Mouse (Mus musculus): ENCODE results near the gene Gm9857. TPM values are rescaled to one million over a fixed set of nuclear protein-coding genes. Genes with fewer than 3 reads are reported as not detected.

Gm9857 gene
- polyA plus RNA-seq, 1 experiment from 2014 or later, result not detected

- Histone ChIP-seq H3K4me2 (replicated peaks; ENCODE audit: low read depth) (no peak overlapping the region), H3K4me1 (replicated peaks; ENCODE audit: control insufficient read depth, insufficient read depth, low read length) (no peaks in the 10 kb centered on the region), H3K27ac (ENCODE audit: low read depth, low read length) (no peak overlapping the region), H3K27me3 (replicated peaks; ENCODE audit: control insufficient read depth, insufficient read depth, low read length) (no peaks in the 10 kb centered on the region), H3K36me3 (ENCODE audit: control insufficient read depth, insufficient read depth) (no peaks in the 10 kb centered on the region), H3K9ac (ENCODE audit: low read depth, low read length) (no peak overlapping the region), H3K9me3 (ENCODE audit: control insufficient read depth) (no peaks in the 10 kb centered on the region), H3K4me3 (ENCODE audit: low read depth, low read length) (no peak overlapping the region)
- WGBS, result 30% methylated on average over 1 of the region's 1 CpGs
- ATAC-seq, result no peak
- peak; percentile 63 for TF ChIP-seq CTCF (IDR thresholded peaks at IDR 0.05; ENCODE audit: low read depth)
Observed at GRCm38 (mm10) chr3:108918852-108919251, 21.4 kb downstream of the Gm9857 start.

- H3K27me3 ChIP-seq (replicated peaks; ENCODE audit: control insufficient read depth, insufficient read depth, low read length), result no peaks in the 10 kb centered on the region
- no peaks in the 10 kb centered on the region for H3K9me3 ChIP-seq (ENCODE audit: control insufficient read depth)
- no peak overlapping the region for H3K4me2 ChIP-seq (replicated peaks; ENCODE audit: low read depth)
- no peak overlapping the region for H3K27ac ChIP-seq (ENCODE audit: low read depth, low read length)
- WGBS, result 55% methylated on average over 3 of the region's 3 CpGs
- no peaks in the 10 kb centered on the region for H3K4me1 ChIP-seq (replicated peaks; ENCODE audit: control insufficient read depth, insufficient read depth, low read length)
- H3K9ac ChIP-seq (ENCODE audit: low read depth, low read length), result no peak overlapping the region
- no peak overlapping the region for H3K4me3 ChIP-seq (ENCODE audit: low read depth, low read length)
- no peak for ATAC-seq
- H3K36me3 ChIP-seq (ENCODE audit: control insufficient read depth, insufficient read depth), result no peaks in the 10 kb centered on the region
- TF ChIP-seq CTCF (IDR thresholded peaks at IDR 0.05; ENCODE audit: low read depth), result no peak
Observed at GRCm38 (mm10) chr3:108917986-108918385, 22.3 kb downstream of the Gm9857 start.

- WGBS, result 39% methylated on average over 4 of the region's 4 CpGs
- Histone ChIP-seq H3K9me3 (ENCODE audit: control insufficient read depth) (no peaks in the 10 kb centered on the region), H3K4me1 (replicated peaks; ENCODE audit: control insufficient read depth, insufficient read depth, low read length) (no peaks in the 10 kb centered on the region), H3K4me2 (replicated peaks; ENCODE audit: low read depth) (no peak overlapping the region), H3K4me3 (ENCODE audit: low read depth, low read length) (no peak overlapping the region), H3K27me3 (replicated peaks; ENCODE audit: control insufficient read depth, insufficient read depth, low read length) (no peaks in the 10 kb centered on the region), H3K36me3 (ENCODE audit: control insufficient read depth, insufficient read depth) (no peaks in the 10 kb centered on the region), H3K27ac (ENCODE audit: low read depth, low read length) (no peak overlapping the region), H3K9ac (ENCODE audit: low read depth, low read length) (no peak overlapping the region)
- ATAC-seq, result no peak
- no peak for TF ChIP-seq CTCF (IDR thresholded peaks at IDR 0.05; ENCODE audit: low read depth)
Observed at GRCm38 (mm10) chr3:108916857-108917256, 23.4 kb downstream of the Gm9857 start.

GRCm38 (mm10) chr3:108915999-108916398, 24.2 kb downstream of the Gm9857 start:
- no peak for TF ChIP-seq CTCF (IDR thresholded peaks at IDR 0.05; ENCODE audit: low read depth)
- Histone ChIP-seq H3K9ac (ENCODE audit: low read depth, low read length) (no peak overlapping the region), H3K4me1 (replicated peaks; ENCODE audit: control insufficient read depth, insufficient read depth, low read length) (no peaks in the 10 kb centered on the region), H3K27ac (ENCODE audit: low read depth, low read length) (no peak overlapping the region), H3K4me2 (replicated peaks; ENCODE audit: low read depth) (no peak overlapping the region), H3K4me3 (ENCODE audit: low read depth, low read length) (no peak overlapping the region), H3K9me3 (ENCODE audit: control insufficient read depth) (no peaks in the 10 kb centered on the region), H3K27me3 (replicated peaks; ENCODE audit: control insufficient read depth, insufficient read depth, low read length) (no peaks in the 10 kb centered on the region), H3K36me3 (ENCODE audit: control insufficient read depth, insufficient read depth) (no peaks in the 10 kb centered on the region)
- WGBS, result 79% methylated on average over 1 of the region's 1 CpGs
- ATAC-seq, result no peak

- Histone ChIP-seq H3K9ac (ENCODE audit: low read depth, low read length) (peak within 1 kb of the TSS; percentile 82), H3K27me3 (replicated peaks; ENCODE audit: control insufficient read depth, insufficient read depth, low read length) (no peaks in the 10 kb centered on the region), H3K4me1 (replicated peaks; ENCODE audit: control insufficient read depth, insufficient read depth, low read length) (no peaks in the 10 kb centered on the region), H3K4me2 (replicated peaks; ENCODE audit: low read depth) (peak within 1 kb of the TSS; percentile 90), H3K36me3 (ENCODE audit: control insufficient read depth, insufficient read depth) (peaks cover 12% of the 10 kb centered on the region; the same call in 1 of the 2 replicates), H3K27ac (ENCODE audit: low read depth, low read length) (peak within 1 kb of the TSS; percentile 99), H3K9me3 (ENCODE audit: control insufficient read depth) (no peaks in the 10 kb centered on the region), H3K4me3 (ENCODE audit: low read depth, low read length) (peak within 1 kb of the TSS; percentile 73)
- under 1% methylated on average over 53 of the region's 53 CpGs for WGBS
- peak; percentile 98 for ATAC-seq
- no peak for TF ChIP-seq CTCF (IDR thresholded peaks at IDR 0.05; ENCODE audit: low read depth)
Observed at GRCm38 (mm10) chr3:108911548-108912413, 28.5 kb downstream of the Gm9857 start, which contains the start of gene Prpf38b. Gene Prpf38b, minus strand, starts transcription at chr3:108911727.

GRCm38 (mm10) chr3:108911081-108911547, 29.1 kb downstream of the Gm9857 start:
- peak; percentile 75 for TF ChIP-seq CTCF (IDR thresholded peaks at IDR 0.05; ENCODE audit: low read depth)
- H3K9me3 ChIP-seq (ENCODE audit: control insufficient read depth), result no peaks in the 10 kb centered on the region
- ATAC-seq, result peak; percentile 88
- peak overlapping the region; percentile 82 for H3K9ac ChIP-seq (ENCODE audit: low read depth, low read length)
- WGBS, result under 1% methylated on average over 43 of the region's 44 CpGs
- H3K4me3 ChIP-seq (ENCODE audit: low read depth, low read length), result peak overlapping the region; percentile 73
- H3K4me2 ChIP-seq (replicated peaks; ENCODE audit: low read depth), result peak overlapping the region; percentile 90
- H3K36me3 ChIP-seq (ENCODE audit: control insufficient read depth, insufficient read depth), result peaks cover 18% of the 10 kb centered on the region; the same call in 1 of the 2 replicates
- H3K27me3 ChIP-seq (replicated peaks; ENCODE audit: control insufficient read depth, insufficient read depth, low read length), result no peaks in the 10 kb centered on the region
- peak overlapping the region; percentile 99 for H3K27ac ChIP-seq (ENCODE audit: low read depth, low read length)
- H3K4me1 ChIP-seq (replicated peaks; ENCODE audit: control insufficient read depth, insufficient read depth, low read length), result no peaks in the 10 kb centered on the region

Measured in intestine, postnatal 0 days (tissue).